Mouse (Mus musculus) thymus, adult 2 months (tissue): ENCODE data around the gene Trim33. TPM values are rescaled to one million over a fixed set of nuclear protein-coding genes. Genes with fewer than 3 reads are reported as not detected.
A peak's percentile ranks its signal among the peaks of the same experiment; 100 is the strongest.

ENCODE experiments used
- DNase-seq: peaks from one replicate; pipeline ENCODE4 v3.0.0; 2021
- H3K27ac ChIP-seq: fragments of 200-500 bp; 2 replicates; pipeline ENCODE4 v1.5.1; 2012; ENCODE audit warnings: low read length, control low read depth; ENCODE audit not compliant: control insufficient read depth, insufficient read depth
- H3K27me3 ChIP-seq: fragments of 200-500 bp; 2 replicates; pipeline ENCODE4 v1.6.1; 2012; ENCODE audit warnings: mild to moderate bottlenecking, low read length, moderate library complexity, mixed read lengths; ENCODE audit not compliant: control insufficient read depth, insufficient read depth
- H3K36me3 ChIP-seq: fragments of 200-500 bp; 2 replicates; pipeline ENCODE4 v1.6.1; 2012; ENCODE audit warnings: mild to moderate bottlenecking, low read length, moderate library complexity; ENCODE audit not compliant: control insufficient read depth, insufficient read depth
- H3K4me1 ChIP-seq: fragments of 200-500 bp; replicated peaks from 2 replicates; pipeline ENCODE4 v1.6.1; 2012; ENCODE audit warnings: low read length; ENCODE audit not compliant: control insufficient read depth, insufficient read depth
- H3K4me3 ChIP-seq: fragments of 200-500 bp; 2 replicates; pipeline ENCODE4 v1.5.1; 2012; ENCODE audit warnings: mild to moderate bottlenecking, low read length, control low read depth, moderate library complexity; ENCODE audit not compliant: control insufficient read depth, insufficient read depth
- CTCF ChIP-seq: fragments of 200-500 bp; IDR thresholded peaks from 2 replicates; pipeline ENCODE4 v1.5.1; 2012; ENCODE audit warnings: mild to moderate bottlenecking, control low read depth, low read length, moderate library complexity, borderline replicate concordance; ENCODE audit not compliant: control insufficient read depth, poor library complexity, insufficient read depth; ENCODE audit errors: extremely low read depth
- POLR2A ChIP-seq: fragments of 200-500 bp; IDR thresholded peaks from 2 replicates; pipeline ENCODE4 v1.6.1; 2012; ENCODE audit warnings: mild to moderate bottlenecking, low read length, control low read depth, moderate library complexity; ENCODE audit not compliant: control insufficient read depth, poor library complexity, insufficient read depth; ENCODE audit errors: extremely low read depth
- WGBS: fragments of 180-500 bp; shearing (Covaris S2); methylation state at CpG from one replicate; pipeline ENCODE4 v1.1.7; 2018; 5-methylcytosine and 5-hydroxymethylcytosine counted together
- polyA plus RNA-seq: library from polyadenylated mRNA; depleted of rRNA; stranded (reverse); fragments of >200 nt; gene quantifications from 2 replicates; pipeline ENCODE4 v1.2.3, GENCODE M21; 2012

Gene Trim33
- polyA plus RNA-seq, 1 experiment, result 30.1 TPM

DNA sequence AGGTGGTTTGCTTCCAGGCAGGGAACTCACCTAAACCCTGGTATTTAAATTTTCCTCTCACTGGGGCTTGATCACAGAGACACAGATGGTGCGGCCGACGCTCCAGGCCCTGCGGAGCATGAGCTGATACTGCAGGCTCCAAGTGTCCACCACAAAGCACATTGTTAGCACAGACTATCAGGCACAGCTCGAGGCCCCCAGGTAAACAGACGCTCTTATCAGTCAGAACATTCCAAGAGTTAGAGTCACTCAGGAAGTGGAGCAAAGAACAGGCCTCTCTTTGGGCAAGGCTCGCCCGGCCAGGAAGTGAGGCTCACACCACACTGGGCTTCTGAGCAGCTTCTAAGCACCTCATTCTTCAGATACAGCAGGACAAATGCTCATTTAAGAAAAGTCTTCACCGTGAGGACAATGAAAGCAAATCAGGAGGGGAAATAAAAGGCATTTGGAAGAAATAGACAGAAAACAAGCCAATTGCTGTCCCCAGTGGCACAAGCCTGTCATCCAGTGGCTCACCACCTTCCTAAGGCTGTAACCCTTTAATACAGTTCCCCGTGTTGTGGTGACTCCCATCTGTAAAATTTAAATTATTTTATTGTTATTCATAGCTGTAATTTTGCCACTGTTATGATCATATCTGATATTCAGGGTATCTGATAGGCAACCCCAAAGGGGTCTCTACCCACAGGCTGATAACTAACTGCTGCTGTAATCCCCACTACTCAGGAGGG, 22.8 kb upstream of the Trim33 start:
- 56% methylated on average over 10 of the region's 10 CpGs for WGBS
- DNase-seq, result no peak
- Histone ChIP-seq H3K4me1 (no peaks in the 10 kb centered on the region), H3K36me3 (no peaks in the 10 kb centered on the region), H3K27ac (no peak overlapping the region), H3K4me3 (no peak overlapping the region), H3K27me3 (no peaks in the 10 kb centered on the region)
- TF ChIP-seq CTCF, result no peak
- no peak for TF ChIP-seq POLR2A

DNA sequence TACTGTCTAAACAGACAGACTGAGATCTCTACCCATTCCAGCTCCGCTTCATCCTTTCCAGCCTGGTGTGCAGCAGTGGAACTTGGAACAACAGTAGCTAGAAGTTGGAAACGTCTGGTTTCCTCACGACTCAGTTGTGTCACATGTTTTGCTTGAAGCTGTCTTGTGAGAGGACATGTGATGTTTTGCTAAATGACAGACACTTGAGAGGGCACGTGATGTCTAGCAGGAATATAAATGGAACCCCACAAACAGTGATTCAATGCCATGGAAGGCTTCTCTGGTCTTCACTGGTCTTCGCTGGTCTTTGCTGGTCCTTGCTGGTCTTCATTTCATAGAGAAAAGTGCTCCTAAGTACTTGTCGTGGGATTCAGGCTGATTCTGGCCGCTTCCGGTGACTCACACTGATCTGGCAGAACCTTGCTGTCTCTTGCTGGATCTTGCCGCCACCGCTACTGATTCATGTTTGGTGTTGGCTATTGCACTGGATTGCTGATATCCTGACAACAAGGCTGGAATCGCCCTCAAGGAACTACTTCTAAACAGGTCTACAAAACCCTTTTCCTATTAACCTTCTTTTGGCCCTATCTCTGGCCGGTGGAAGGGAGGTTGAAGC, 16.2 kb upstream of the Trim33 start:
- no peak for TF ChIP-seq POLR2A
- TF ChIP-seq CTCF, result no peak
- no peak for DNase-seq
- no peaks in the 10 kb centered on the region for H3K27me3 ChIP-seq
- H3K4me1 ChIP-seq, result no peaks in the 10 kb centered on the region
- H3K4me3 ChIP-seq, result no peak overlapping the region
- no peak overlapping the region for H3K27ac ChIP-seq
- H3K36me3 ChIP-seq, result no peaks in the 10 kb centered on the region
- 95% methylated on average over 12 of the region's 12 CpGs for WGBS

DNA sequence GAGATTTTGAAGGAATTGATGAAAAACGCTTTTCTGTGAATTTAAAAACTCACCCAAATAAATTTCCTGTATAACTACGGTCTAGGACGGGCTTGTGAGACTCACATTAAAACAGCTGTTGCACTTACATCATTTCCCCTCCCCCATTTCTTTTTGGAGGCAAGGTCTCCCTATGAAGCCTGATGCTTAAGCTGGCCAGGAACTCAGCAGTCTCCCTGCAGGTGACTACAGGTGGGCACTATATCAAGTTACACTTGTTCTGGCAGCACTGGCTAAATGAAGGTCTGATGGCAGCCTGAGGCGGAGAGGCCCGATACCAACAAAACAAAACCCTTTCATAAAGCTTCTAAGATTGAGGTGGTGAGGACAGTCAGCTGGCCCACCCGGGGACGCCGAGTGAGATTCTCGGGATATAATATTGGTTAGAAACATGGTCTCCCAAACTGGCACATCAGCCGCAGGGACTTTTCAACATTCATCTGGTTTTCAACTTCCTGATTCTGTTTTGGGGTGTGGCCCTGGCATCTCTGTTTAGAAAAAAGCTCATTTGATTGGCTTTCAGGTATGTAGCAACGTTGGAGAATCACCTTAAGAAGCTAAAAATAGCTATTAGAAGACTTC, 422 bp upstream of the Trim33 start:
- peaks cover 12% of the 10 kb centered on the region for H3K4me1 ChIP-seq
- TF ChIP-seq CTCF (no peak), POLR2A (no peak)
- peak; percentile 43 for DNase-seq
- no peaks in the 10 kb centered on the region for H3K36me3 ChIP-seq
- WGBS, result 5% methylated on average over 11 of the region's 11 CpGs
- no peaks in the 10 kb centered on the region for H3K27me3 ChIP-seq
- peak overlapping the region; percentile 72 for H3K4me3 ChIP-seq
- peak overlapping the region; percentile 75 for H3K27ac ChIP-seq

DNA sequence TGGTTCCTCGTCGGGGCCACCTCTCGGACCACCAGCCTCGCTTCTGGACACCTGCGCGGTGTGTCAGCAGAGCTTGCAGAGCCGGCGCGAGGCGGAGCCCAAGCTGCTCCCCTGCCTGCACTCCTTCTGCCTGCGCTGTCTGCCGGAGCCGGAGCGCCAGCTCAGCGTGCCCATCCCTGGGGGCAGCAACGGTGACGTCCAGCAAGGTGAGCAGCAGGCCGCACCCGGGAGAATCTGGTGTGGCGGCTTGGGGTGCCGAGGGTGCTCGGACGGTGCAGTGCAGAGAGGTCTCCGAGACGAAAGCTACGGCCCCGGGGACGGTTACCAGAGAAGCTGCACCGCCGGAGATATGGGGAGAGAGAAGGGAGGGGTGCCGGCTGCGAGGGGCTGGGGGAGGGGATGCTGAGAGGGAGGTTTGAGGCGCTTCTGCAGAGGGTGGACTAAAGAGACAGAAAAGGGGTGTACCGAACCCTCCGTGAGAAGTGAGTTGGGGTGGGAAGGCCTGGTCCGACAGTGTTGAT, 1.2 kb downstream of the Trim33 start:
- H3K27me3 ChIP-seq, result no peaks in the 10 kb centered on the region
- WGBS, result under 1% methylated on average over 36 of the region's 36 CpGs
- H3K4me3 ChIP-seq, result peak overlapping the region; percentile 100
- H3K36me3 ChIP-seq, result no peaks in the 10 kb centered on the region
- TF ChIP-seq CTCF (no peak), POLR2A (no peak)
- no peak overlapping the region for H3K27ac ChIP-seq
- peak; percentile 66 for DNase-seq
- H3K4me1 ChIP-seq, result peaks cover 12% of the 10 kb centered on the region

DNA sequence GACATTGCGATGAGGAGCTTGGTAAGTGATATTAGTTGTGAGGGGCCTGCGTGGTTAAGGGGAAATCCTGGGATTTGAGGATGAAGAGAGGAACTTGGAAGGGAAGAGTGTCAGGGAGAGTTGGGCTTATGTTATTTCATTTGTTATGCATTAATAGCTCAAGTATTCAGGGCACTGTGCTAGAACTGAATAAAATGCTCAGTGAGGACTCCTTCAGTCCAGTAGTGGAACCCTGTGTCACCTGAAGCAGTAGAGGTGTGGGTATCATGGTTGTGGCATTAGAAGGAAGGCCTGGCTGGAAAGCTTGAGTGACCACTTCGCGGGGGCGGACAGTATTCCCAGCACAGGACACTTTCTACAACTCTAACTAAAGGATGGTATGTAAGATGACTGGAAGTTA, 1.8 kb downstream of the Trim33 start:
- Histone ChIP-seq H3K27ac (no peak overlapping the region), H3K36me3 (no peaks in the 10 kb centered on the region), H3K4me1 (peaks cover 12% of the 10 kb centered on the region), H3K4me3 (peak overlapping the region; percentile 100; the same call in 1 of the 2 replicates), H3K27me3 (no peaks in the 10 kb centered on the region)
- 52% methylated on average over 5 of the region's 5 CpGs for WGBS
- DNase-seq, result no peak
- TF ChIP-seq POLR2A (no peak), CTCF (no peak)

DNA sequence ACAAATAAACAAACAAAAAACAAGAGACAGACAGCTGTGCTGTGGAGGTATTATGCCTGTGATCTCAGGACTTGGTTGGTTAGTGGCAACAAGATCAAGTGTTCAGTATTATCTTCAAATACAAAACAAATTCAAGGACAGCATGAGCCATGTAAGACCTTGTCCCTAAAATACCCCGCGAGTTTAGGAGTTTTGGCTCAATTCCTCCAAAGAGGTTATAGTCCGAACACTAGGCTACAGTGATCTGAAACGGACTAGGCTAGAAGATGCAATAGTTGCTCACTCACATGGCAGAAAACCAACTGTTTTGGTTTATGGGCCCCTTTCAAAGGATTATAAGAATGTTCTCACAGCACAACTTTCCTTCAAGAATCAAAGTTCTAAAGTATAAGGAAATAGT, 9.7 kb downstream of the Trim33 start:
- no peaks in the 10 kb centered on the region for H3K36me3 ChIP-seq
- no peak overlapping the region for H3K27ac ChIP-seq
- 90% methylated on average over 4 of the region's 4 CpGs for WGBS
- H3K4me1 ChIP-seq, result no peaks in the 10 kb centered on the region
- no peaks in the 10 kb centered on the region for H3K27me3 ChIP-seq
- no peak overlapping the region for H3K4me3 ChIP-seq
- no peak for DNase-seq
- TF ChIP-seq CTCF, result no peak
- no peak for TF ChIP-seq POLR2A
